Mouse (Mus musculus): ENCODE data around the gene Zbtb22. TPM values are rescaled to one million over a fixed set of nuclear protein-coding genes. Genes with fewer than 3 reads are reported as not detected.

Zbtb22 gene
- polyA plus RNA-seq, 1 experiment from 2014 or later, result 9.1 TPM

GRCm38 (mm10) chr17:33953961-33954565 lies 38.4 kb downstream of the Zbtb22 start:
- H3K9me3 ChIP-seq (replicated peaks; ENCODE audit: control insufficient read depth, low read length), result no peaks in the 10 kb centered on the region
- peak overlapping the region; percentile 87 for H3K27ac ChIP-seq (ENCODE audit: low read length)
- peaks cover 16% of the 10 kb centered on the region for H3K36me3 ChIP-seq (ENCODE audit: control insufficient read depth, insufficient read depth)
- 15% methylated on average over 5 of the region's 5 CpGs for WGBS (ENCODE audit: insufficient replicate concordance)
- ATAC-seq (ENCODE audit: low read depth), result no peak
- H3K4me3 ChIP-seq (ENCODE audit: low read depth, low read length), result peak overlapping the region; percentile 88
- peaks cover 50% of the 10 kb centered on the region for H3K4me1 ChIP-seq (ENCODE audit: control insufficient read depth, low read depth, low read length)
- no peaks in the 10 kb centered on the region for H3K27me3 ChIP-seq (ENCODE audit: control insufficient read depth, insufficient read depth, low read depth, low read length)
- H3K9ac ChIP-seq (ENCODE audit: low read depth, low read length), result peak overlapping the region; percentile 91
- peak overlapping the region; percentile 88 for H3K4me2 ChIP-seq (ENCODE audit: low read depth, low read length)

- WGBS (ENCODE audit: insufficient replicate concordance), result under 1% methylated on average over 33 of the region's 33 CpGs
- ATAC-seq (ENCODE audit: low read depth), result peak; percentile 4
- peaks cover 50% of the 10 kb centered on the region for H3K4me1 ChIP-seq (ENCODE audit: control insufficient read depth, low read depth, low read length)
These were observed 39.2 kb downstream of the Zbtb22 start for GRCm38 (mm10) chr17:33954646-33955554.

GRCm38 (mm10) chr17:33955555-33956214 lies 40.0 kb downstream of the Zbtb22 start, which contains the start of the genes Vps52 and Rps18:
Gene Vps52 (plus strand): TSS chr17:33955812.
Gene Rps18 (minus strand): TSS chr17:33956001.
- ATAC-seq (ENCODE audit: low read depth), result peak; percentile 89
- Histone ChIP-seq H3K4me3 (ENCODE audit: low read depth, low read length) (peak within 1 kb of the TSS; percentile 88), H3K4me2 (ENCODE audit: low read depth, low read length) (peak within 1 kb of the TSS; percentile 88), H3K9me3 (replicated peaks; ENCODE audit: control insufficient read depth, low read length) (no peaks in the 10 kb centered on the region), H3K27ac (ENCODE audit: low read length) (peak within 1 kb of the TSS; percentile 96), H3K9ac (ENCODE audit: low read depth, low read length) (peak within 1 kb of the TSS; percentile 91), H3K36me3 (ENCODE audit: control insufficient read depth, insufficient read depth) (peaks cover 18% of the 10 kb centered on the region), H3K27me3 (ENCODE audit: control insufficient read depth, insufficient read depth, low read depth, low read length) (no peaks in the 10 kb centered on the region), H3K4me1 (ENCODE audit: control insufficient read depth, low read depth, low read length) (peaks cover 45% of the 10 kb centered on the region)
- under 1% methylated on average over 50 of the region's 50 CpGs for WGBS (ENCODE audit: insufficient replicate concordance)

More at GRCm38 (mm10) chr17:33954646-33955554, 39.2 kb downstream of the Zbtb22 start:
- Histone ChIP-seq H3K36me3 (ENCODE audit: control insufficient read depth, insufficient read depth) (peaks cover 17% of the 10 kb centered on the region), H3K27me3 (ENCODE audit: control insufficient read depth, insufficient read depth, low read depth, low read length) (no peaks in the 10 kb centered on the region), H3K4me2 (ENCODE audit: low read depth, low read length) (peak overlapping the region; percentile 88), H3K9ac (ENCODE audit: low read depth, low read length) (peak overlapping the region; percentile 91), H3K4me3 (ENCODE audit: low read depth, low read length) (peak overlapping the region; percentile 88), H3K9me3 (replicated peaks; ENCODE audit: control insufficient read depth, low read length) (no peaks in the 10 kb centered on the region), H3K27ac (ENCODE audit: low read length) (peak overlapping the region; percentile 87)

GRCm38 (mm10) chr17:33956336-33956735 lies 40.6 kb downstream of the Zbtb22 start:
- Histone ChIP-seq H3K9me3 (replicated peaks; ENCODE audit: control insufficient read depth, low read length) (no peaks in the 10 kb centered on the region), H3K4me1 (ENCODE audit: control insufficient read depth, low read depth, low read length) (peaks cover 39% of the 10 kb centered on the region), H3K4me3 (ENCODE audit: low read depth, low read length) (peak overlapping the region; percentile 88), H3K36me3 (ENCODE audit: control insufficient read depth, insufficient read depth) (peaks cover 18% of the 10 kb centered on the region), H3K27me3 (ENCODE audit: control insufficient read depth, insufficient read depth, low read depth, low read length) (no peaks in the 10 kb centered on the region), H3K27ac (ENCODE audit: low read length) (peak overlapping the region; percentile 96; the same call in 1 of the 2 replicates), H3K9ac (ENCODE audit: low read depth, low read length) (peak overlapping the region; percentile 86), H3K4me2 (ENCODE audit: low read depth, low read length) (peak overlapping the region; percentile 83)
- WGBS (ENCODE audit: insufficient replicate concordance), result 5% methylated on average over 10 of the region's 10 CpGs
- no peak for ATAC-seq (ENCODE audit: low read depth)

- 80% methylated on average over 6 of the region's 6 CpGs for WGBS (ENCODE audit: insufficient replicate concordance)
- no peak for ATAC-seq (ENCODE audit: low read depth)
- Histone ChIP-seq H3K27ac (ENCODE audit: low read length) (no peak overlapping the region), H3K4me3 (ENCODE audit: low read depth, low read length) (no peak overlapping the region), H3K4me1 (ENCODE audit: control insufficient read depth, low read depth, low read length) (peaks cover 28% of the 10 kb centered on the region), H3K27me3 (ENCODE audit: control insufficient read depth, insufficient read depth, low read depth, low read length) (no peaks in the 10 kb centered on the region), H3K9me3 (replicated peaks; ENCODE audit: control insufficient read depth, low read length) (no peaks in the 10 kb centered on the region), H3K4me2 (ENCODE audit: low read depth, low read length) (no peak overlapping the region), H3K9ac (ENCODE audit: low read depth, low read length) (no peak overlapping the region), H3K36me3 (ENCODE audit: control insufficient read depth, insufficient read depth) (peaks cover 17% of the 10 kb centered on the region)
These were observed 41.8 kb downstream of the Zbtb22 start for GRCm38 (mm10) chr17:33957493-33957892.

GRCm38 (mm10) chr17:33958451-33958850 lies 42.7 kb downstream of the Zbtb22 start:
- no peaks in the 10 kb centered on the region for H3K27me3 ChIP-seq (ENCODE audit: control insufficient read depth, insufficient read depth, low read depth, low read length)
- no peak overlapping the region for H3K27ac ChIP-seq (ENCODE audit: low read length)
- no peak overlapping the region for H3K9ac ChIP-seq (ENCODE audit: low read depth, low read length)
- no peak overlapping the region for H3K4me2 ChIP-seq (ENCODE audit: low read depth, low read length)
- H3K36me3 ChIP-seq (ENCODE audit: control insufficient read depth, insufficient read depth), result peaks cover 8% of the 10 kb centered on the region
- peaks cover 19% of the 10 kb centered on the region for H3K4me1 ChIP-seq (ENCODE audit: control insufficient read depth, low read depth, low read length)
- H3K9me3 ChIP-seq (replicated peaks; ENCODE audit: control insufficient read depth, low read length), result no peaks in the 10 kb centered on the region
- no peak for ATAC-seq (ENCODE audit: low read depth)
- no peak overlapping the region for H3K4me3 ChIP-seq (ENCODE audit: low read depth, low read length)
- 88% methylated on average over 11 of the region's 11 CpGs for WGBS (ENCODE audit: insufficient replicate concordance)

- Histone ChIP-seq H3K9ac (ENCODE audit: low read depth, low read length) (no peak overlapping the region), H3K4me1 (ENCODE audit: control insufficient read depth, low read depth, low read length) (peaks cover 12% of the 10 kb centered on the region), H3K4me3 (ENCODE audit: low read depth, low read length) (no peak overlapping the region), H3K36me3 (ENCODE audit: control insufficient read depth, insufficient read depth) (peaks cover 8% of the 10 kb centered on the region; the same call in 1 of the 2 replicates), H3K9me3 (replicated peaks; ENCODE audit: control insufficient read depth, low read length) (no peaks in the 10 kb centered on the region), H3K27me3 (ENCODE audit: control insufficient read depth, insufficient read depth, low read depth, low read length) (no peaks in the 10 kb centered on the region), H3K4me2 (ENCODE audit: low read depth, low read length) (no peak overlapping the region), H3K27ac (ENCODE audit: low read length) (no peak overlapping the region)
- WGBS (ENCODE audit: insufficient replicate concordance), result 86% methylated on average over 13 of the region's 13 CpGs
- ATAC-seq (ENCODE audit: low read depth), result no peak
These were observed 43.4 kb downstream of the Zbtb22 start for GRCm38 (mm10) chr17:33959135-33959534.

GRCm38 (mm10) chr17:33959948-33960347 lies 44.2 kb downstream of the Zbtb22 start:
- Histone ChIP-seq H3K4me1 (ENCODE audit: control insufficient read depth, low read depth, low read length) (peaks cover 5% of the 10 kb centered on the region), H3K27ac (ENCODE audit: low read length) (no peak overlapping the region), H3K27me3 (ENCODE audit: control insufficient read depth, insufficient read depth, low read depth, low read length) (no peaks in the 10 kb centered on the region), H3K36me3 (ENCODE audit: control insufficient read depth, insufficient read depth) (peaks cover 8% of the 10 kb centered on the region; the same call in 1 of the 2 replicates), H3K4me3 (ENCODE audit: low read depth, low read length) (no peak overlapping the region), H3K9me3 (replicated peaks; ENCODE audit: control insufficient read depth, low read length) (no peaks in the 10 kb centered on the region), H3K4me2 (ENCODE audit: low read depth, low read length) (no peak overlapping the region), H3K9ac (ENCODE audit: low read depth, low read length) (no peak overlapping the region)
- ATAC-seq (ENCODE audit: low read depth), result no peak
- 85% methylated on average over 15 of the region's 15 CpGs for WGBS (ENCODE audit: insufficient replicate concordance)

Data from liver, embryonic 16.5 days (tissue).